Mouse (Mus musculus): ENCODE results near the gene Pole2. TPM values are rescaled to one million over a fixed set of nuclear protein-coding genes. Genes with fewer than 3 reads are reported as not detected.
A peak's percentile ranks its signal among the peaks of the same experiment; 100 is the strongest.
"Not testable (repeated sequence)": the region's sequence is repeated elsewhere in the genome, so short reads cannot be mapped to it uniquely, and the experiment has no call there.

The Pole2 gene
- total and polyA plus RNA-seq, 3 experiments: 14.4 to 89.5 (median 18.0) TPM

DNA sequence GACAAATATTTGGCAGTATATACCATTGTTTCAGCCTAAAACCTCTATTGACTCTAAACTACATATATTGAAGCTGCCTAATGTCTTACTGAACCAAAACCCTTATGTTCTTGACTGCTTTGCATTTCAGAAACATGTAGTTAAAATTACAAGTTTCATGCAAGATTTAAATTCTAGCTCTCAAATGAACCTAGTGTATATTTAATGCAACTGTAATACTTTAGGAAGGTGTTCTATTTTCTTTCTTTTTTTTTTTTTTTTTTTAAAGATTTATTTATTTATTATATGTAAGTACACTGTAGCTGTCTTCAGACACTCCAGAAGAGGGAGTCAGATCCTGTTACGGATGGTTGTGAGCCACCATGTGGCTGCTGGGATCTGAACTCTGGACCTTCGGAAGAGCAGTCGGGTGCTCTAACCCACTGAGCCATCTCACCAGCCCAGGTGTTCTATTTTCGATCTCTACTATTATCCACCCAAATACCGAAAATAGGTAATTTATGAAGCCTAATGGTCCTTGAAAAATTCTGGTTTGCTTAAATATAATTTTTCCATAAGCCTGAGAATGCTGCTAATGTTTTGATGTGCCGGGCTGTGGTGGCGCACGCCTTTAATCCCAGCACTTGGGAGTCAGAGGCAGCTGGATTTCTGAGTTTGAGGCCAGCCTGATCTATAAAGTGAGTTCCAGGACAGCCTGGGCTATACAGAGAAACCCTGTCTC lies 61.0 kb downstream of the Pole2 start:
- H3K27me3 ChIP-seq (ENCODE audit: control insufficient read depth in 1 of 2, insufficient read depth in 2 of 2, low read length in 2 of 2); H3K27ac ChIP-seq (ENCODE audit: control insufficient read depth, low read depth, low read length); H3K9me3 ChIP-seq (replicated peaks; ENCODE audit: insufficient read depth, low read length): not testable (repeated sequence)
- Histone ChIP-seq H3K36me3 (ENCODE audit: control insufficient read depth in 1 of 2, insufficient read depth in 2 of 2, low read length in 2 of 2) (peaks cover 0 to 28% of the 10 kb centered on the region in 2 experiments; a peak in 3 of 4 replicates), H3K79me2 (ENCODE audit: control insufficient read depth, insufficient read depth, low read length, poor library complexity) (peaks cover 11% of the 10 kb centered on the region), H3K9ac (ENCODE audit: control insufficient read depth, low read depth, low read length, poor library complexity, severe bottlenecking) (peak overlapping the region; percentile 84; the same call in 1 of the 2 replicates), H3K4me1 (ENCODE audit: control insufficient read depth in 1 of 2, insufficient read depth in 2 of 2, low read length in 2 of 2) (peaks cover 2 to 18% of the 10 kb centered on the region in 2 experiments; a peak in 3 of 4 replicates), H3K4me3 (ENCODE audit: control insufficient read depth in 1 of 2, insufficient read depth in 1 of 2, low read depth in 2 of 2, low read length in 2 of 2) (peak overlapping the region; percentile 21 to 70; a peak in 3 of 4 replicates)
- peak; percentile 96 for TF ChIP-seq TBP (IDR thresholded peaks at IDR 0.05; ENCODE audit: low read depth, low read length)
- TF ChIP-seq ZNF384 (IDR thresholded peaks at IDR 0.05; ENCODE audit: low read depth, low read length): peak; percentile 65; the same call in 1 of the 2 replicates
- peak; percentile 37 for DNase-seq (ENCODE audit: low read depth, low spot score)

DNA sequence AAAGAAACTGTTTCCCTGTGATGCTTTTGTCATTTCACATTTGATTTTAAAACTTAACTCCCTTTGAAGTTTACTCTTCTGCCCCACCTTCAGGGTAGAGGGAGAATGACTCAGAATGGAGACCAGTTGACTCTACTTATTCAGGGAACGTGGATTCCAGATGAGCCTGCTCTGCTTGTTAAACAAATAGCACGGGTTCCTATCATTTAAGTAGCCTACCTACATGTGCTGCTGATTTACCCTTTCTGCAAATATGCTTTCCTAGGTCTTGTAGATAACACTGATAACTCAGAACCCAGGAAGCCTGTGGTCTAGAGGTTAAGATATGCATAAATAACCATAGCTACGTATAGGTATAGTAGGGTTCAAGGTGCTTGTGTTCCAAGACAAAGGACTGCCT lies 63.1 kb downstream of the Pole2 start:
- Histone ChIP-seq H3K4me1 (ENCODE audit: control insufficient read depth in 1 of 2, insufficient read depth in 2 of 2, low read length in 2 of 2) (peaks cover 2 to 18% of the 10 kb centered on the region in 2 experiments; a peak in 3 of 4 replicates), H3K27me3 (ENCODE audit: control insufficient read depth in 1 of 2, insufficient read depth in 2 of 2, low read length in 2 of 2) (no peaks in the 10 kb centered on the region), H3K27ac (ENCODE audit: control insufficient read depth, low read depth, low read length) (no peak overlapping the region), H3K4me3 (ENCODE audit: control insufficient read depth in 1 of 2, insufficient read depth in 1 of 2, low read depth in 2 of 2, low read length in 2 of 2) (peak overlapping the region in 1 of 2 experiments; percentile 2; a peak in 2 of 4 replicates), H3K9me3 (replicated peaks; ENCODE audit: insufficient read depth, low read length) (no peaks in the 10 kb centered on the region), H3K9ac (ENCODE audit: control insufficient read depth, low read depth, low read length, poor library complexity, severe bottlenecking) (no peak overlapping the region), H3K36me3 (ENCODE audit: control insufficient read depth in 1 of 2, insufficient read depth in 2 of 2, low read length in 2 of 2) (peaks cover 0 to 25% of the 10 kb centered on the region in 2 experiments; a peak in 2 of 4 replicates), H3K79me2 (ENCODE audit: control insufficient read depth, insufficient read depth, low read length, poor library complexity) (peaks cover 7% of the 10 kb centered on the region)
- TF ChIP-seq TAL1 (IDR thresholded peaks at IDR 0.05; ENCODE audit: low read length) (0 out of 2 replicates have a peak, but pooled peaks have one; percentile 26), EP300 (IDR thresholded peaks at IDR 0.05; ENCODE audit: low read depth in 1 of 2, low read length in 2 of 2) (peak; percentile 22 to 67; a peak in 1 of 4 replicates), CTCF (IDR thresholded peaks at IDR 0.05 in 2 of 3, conservative IDR thresholded peaks at IDR 0.05 in 1 of 3; ENCODE audit: control insufficient read depth in 1 of 3, insufficient read depth in 1 of 3, low read depth in 2 of 3, low read length in 3 of 3, poor library complexity in 1 of 3, severe bottlenecking in 1 of 3) (peak in 2 of 3 experiments; percentile 15 to 24; a peak in 2 of 6 replicates), TCF12 (IDR thresholded peaks at IDR 0.05; ENCODE audit: low read depth, low read length) (peak; percentile 59), ZKSCAN1 (IDR thresholded peaks at IDR 0.05; ENCODE audit: low read depth, low read length) (no peak), CHD1 (IDR thresholded peaks at IDR 0.05; ENCODE audit: low read depth, low read length) (no peak), MYC (IDR thresholded peaks at IDR 0.05; ENCODE audit: low read depth, low read length) (0 out of 2 replicates have a peak, but pooled peaks have one; percentile 27), MXI1 (IDR thresholded peaks at IDR 0.05; ENCODE audit: low read depth, low read length) (peak; percentile 33; the same call in 1 of the 2 replicates), MEF2A (IDR thresholded peaks at IDR 0.05; ENCODE audit: extremely low read depth, insufficient replicate concordance, low read depth, low read length, poor library complexity, severe bottlenecking) (no peak), GATA1 (IDR thresholded peaks at IDR 0.05; ENCODE audit: low read depth, low read length) (peak; percentile 81), USF2 (IDR thresholded peaks at IDR 0.05; ENCODE audit: borderline replicate concordance in 1 of 2, insufficient read depth in 1 of 2, low read depth in 1 of 2, low read length in 2 of 2) (no peak), ZC3H11A (IDR thresholded peaks at IDR 0.05; ENCODE audit: low read depth, low read length) (no peak), SIN3A (IDR thresholded peaks at IDR 0.05; ENCODE audit: low read length) (peak; percentile 49), USF1 (IDR thresholded peaks at IDR 0.05; ENCODE audit: low read depth, low read length) (no peak), MAZ (IDR thresholded peaks at IDR 0.05; ENCODE audit: low read depth, low read length) (no peak), RCOR1 (IDR thresholded peaks at IDR 0.05; ENCODE audit: low read depth, low read length) (peak; percentile 59; the same call in 1 of the 2 replicates), CHD2 (IDR thresholded peaks at IDR 0.05; ENCODE audit: low read length) (no peak), BHLHE40 (IDR thresholded peaks at IDR 0.05; ENCODE audit: borderline replicate concordance, low read depth, low read length) (peak; percentile 33; the same call in 1 of the 2 replicates), MAX (IDR thresholded peaks at IDR 0.05; ENCODE audit: low read length) (peak; percentile 39; the same call in 1 of the 2 replicates), SMC3 (IDR thresholded peaks at IDR 0.05; ENCODE audit: low read depth, low read length) (no peak), JUND (IDR thresholded peaks at IDR 0.05; ENCODE audit: low read depth, low read length) (no peak), ETS1 (IDR thresholded peaks at IDR 0.05; ENCODE audit: low read depth, low read length) (peak; percentile 64), NELFE (IDR thresholded peaks at IDR 0.05; ENCODE audit: low read depth, low read length) (no peak), NRF1 (IDR thresholded peaks at IDR 0.05; ENCODE audit: insufficient read depth, low read depth, low read length, poor library complexity, severe bottlenecking) (no peak), RAD21 (IDR thresholded peaks at IDR 0.05; ENCODE audit: low read depth, low read length) (peak; percentile 3), ZMIZ1 (IDR thresholded peaks at IDR 0.05; ENCODE audit: low read depth, low read length) (no peak)
- DNase-seq (ENCODE audit: low read depth, low spot score): peak; percentile 73

Measured in MEL (cell line).